Mouse (Mus musculus): ENCODE results near the gene B9d1.
A peak's percentile ranks its signal among the peaks of the same experiment; 100 is the strongest.

Gene B9d1

DNA sequence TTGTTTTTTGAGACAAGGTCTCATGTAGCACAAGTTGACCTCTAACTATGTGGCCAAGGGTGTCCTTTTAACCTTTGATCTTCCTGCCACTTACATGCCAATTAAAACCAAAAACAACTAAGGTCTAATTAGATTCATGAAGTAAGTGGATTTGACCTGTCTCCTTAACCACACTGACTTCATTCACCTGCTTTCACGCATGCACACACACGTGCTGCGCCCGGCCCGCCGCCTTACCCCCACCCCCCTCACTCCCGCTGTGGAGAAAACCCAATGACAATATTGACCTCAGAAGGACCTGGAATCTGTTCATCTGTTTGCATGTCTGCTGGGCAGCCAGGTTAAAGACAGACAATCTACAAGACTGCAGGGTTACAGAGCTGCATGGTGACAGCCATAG lies 35.7 kb downstream of the B9d1 start:
- DNase-seq (ENCODE audit: low spot score in 2 of 2), result no peak

DNA sequence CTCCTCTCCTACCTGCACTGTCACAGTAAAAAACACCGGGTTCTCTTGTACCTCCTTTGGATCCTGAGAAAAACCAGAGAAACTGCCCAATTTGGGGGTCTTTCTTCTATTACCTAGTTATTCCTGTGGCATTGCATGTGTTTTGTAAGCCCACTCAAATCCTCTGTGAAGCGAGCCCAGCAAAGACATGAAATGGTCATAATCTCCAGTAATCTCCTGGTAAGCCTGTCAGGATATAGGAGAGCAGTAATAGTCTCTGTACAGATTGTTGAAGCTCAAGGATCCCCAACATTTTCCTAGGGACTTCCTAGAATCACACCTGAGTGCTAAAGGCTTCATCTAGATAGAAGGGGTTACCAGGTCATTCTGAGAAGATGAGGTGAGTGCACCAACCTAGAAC lies 36.2 kb downstream of the B9d1 start:
- no peak for DNase-seq (ENCODE audit: low spot score in 2 of 2)

DNA sequence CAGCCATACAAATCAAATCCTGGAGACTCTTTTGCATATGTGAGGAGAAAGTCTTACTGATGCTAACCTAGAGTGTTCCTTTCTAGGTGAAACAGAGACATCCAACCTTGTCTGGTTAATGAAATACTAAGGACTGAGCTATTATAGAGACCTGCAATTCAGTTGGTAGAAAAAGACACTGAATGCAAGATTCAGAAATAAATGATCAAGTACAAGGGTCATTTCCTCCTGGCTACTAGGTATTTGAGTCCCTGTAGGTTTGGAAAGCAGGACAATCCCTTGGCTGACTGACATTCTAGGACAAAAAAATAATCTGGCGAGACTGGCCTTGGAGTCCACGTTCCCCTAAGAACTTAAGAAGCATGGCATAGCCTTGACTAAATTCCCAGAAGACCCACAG lies 40.6 kb downstream of the B9d1 start:
- DNase-seq (ENCODE audit: low spot score in 2 of 2), result no peak

DNA sequence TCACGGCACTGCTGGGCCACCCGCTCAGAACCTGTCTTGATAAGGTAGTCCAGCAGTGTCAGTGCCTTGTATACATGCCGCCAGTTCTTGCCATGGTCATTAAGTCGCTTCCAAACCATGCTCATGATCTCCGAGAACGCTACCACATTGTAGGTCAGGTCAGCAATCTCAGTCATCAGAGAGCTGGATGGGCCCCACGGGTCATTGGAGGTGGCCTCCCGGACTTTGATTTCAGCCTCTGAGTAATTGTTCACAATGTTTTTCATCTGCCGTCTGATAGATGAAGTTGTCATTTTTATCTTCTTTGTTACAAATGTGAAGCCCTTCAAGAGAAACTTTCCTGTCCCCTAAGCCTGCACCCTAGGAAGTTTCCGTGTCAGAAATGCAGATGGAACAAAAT lies 41.5 kb downstream of the B9d1 start:
- no peak for DNase-seq (ENCODE audit: low spot score in 2 of 2)

DNA sequence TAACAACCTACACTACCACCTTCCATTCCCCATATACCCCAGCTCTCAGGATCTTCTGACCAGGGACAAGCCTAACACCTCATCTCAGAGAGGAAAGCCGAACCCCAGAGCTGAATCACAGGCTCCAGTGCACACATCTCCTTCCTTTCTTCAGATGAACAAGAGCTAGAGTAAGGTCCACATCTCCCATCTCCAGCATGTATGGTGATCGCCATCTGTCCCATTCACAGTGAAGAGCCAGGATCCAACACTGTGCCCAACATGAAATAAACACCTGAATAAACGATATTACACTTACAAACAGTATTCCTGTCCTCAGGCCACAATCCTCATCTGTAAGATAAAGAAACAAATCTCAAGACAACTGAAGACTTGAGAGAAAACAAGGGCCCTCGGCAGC lies 42.8 kb downstream of the B9d1 start:
- no peak for DNase-seq (ENCODE audit: low spot score in 2 of 2)

DNA sequence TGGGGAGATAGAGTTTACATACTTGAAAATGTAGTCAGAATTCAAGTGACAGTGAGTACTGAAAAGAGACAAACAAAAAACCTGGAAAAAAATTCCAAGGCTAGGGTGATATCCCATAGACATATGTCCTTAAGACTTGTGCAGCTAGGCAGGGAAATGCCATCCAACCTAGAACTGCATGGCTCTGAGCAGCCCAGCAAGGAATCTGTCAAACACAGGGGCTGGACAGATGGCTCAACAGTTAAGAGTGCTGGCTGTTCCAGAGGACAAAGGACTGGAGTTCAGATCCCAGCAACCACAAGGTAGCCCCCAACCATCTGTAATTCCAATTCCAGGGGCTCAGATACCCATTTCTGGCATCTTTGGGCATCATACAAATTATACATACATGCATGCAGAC lies 45.7 kb downstream of the B9d1 start:
- no peak for DNase-seq (ENCODE audit: low spot score in 2 of 2)

DNA sequence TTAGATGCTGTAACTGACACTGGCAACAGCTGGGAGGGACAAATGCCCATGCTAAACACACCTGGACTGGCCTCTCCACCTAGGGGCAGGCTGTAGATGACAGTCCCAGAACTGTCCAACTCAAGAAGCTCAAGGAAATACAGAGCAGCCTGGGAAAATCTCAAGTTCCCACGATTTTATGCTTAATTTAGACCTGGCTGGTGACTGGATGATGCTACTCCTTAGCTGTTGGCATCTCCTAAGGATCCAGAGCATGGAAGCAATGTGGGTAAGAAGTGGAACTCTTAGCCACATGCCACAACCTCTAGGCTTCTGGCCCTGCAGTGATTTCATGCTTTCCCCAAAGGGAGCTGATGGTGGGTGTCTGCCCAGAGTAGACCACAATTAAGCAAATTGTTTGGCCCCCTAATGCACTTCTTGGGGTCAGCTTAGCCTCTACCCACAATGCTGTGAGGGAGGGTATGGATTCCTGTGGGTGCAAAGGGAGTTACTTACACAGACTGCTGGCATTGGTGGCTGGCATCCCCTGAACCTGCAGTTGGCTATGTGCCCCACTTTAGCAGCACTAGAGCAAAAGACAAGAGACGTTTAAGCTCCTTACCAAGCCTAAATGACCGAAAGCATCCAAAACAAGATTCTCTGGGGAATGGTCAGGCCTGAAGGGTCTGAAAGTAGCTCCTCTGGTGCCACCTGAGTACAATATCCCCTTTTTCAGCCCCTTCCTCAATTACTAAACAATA lies 48.2 kb downstream of the B9d1 start:
- DNase-seq (ENCODE audit: low spot score in 2 of 2), result no peak

DNA sequence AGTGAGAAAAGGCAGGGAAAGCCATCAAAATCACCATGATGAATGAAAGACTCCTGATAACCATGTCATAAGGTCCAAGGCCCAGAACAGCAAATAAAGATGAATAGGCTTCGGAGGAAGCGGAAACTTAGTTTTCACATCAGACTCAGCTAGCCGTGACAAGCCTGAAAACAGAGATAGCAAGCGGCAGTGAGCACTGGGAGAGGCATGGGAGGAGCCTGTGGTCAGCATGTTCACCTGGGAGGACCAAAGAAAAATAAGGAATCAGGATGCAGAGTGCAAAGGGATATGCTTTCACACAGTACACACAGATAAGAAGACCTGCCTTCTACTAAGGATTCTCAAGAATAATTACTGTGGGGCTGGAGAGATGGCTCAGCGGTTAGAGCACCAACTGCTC lies 54.6 kb downstream of the B9d1 start:
- peak; percentile 18 to 30 for DNase-seq (ENCODE audit: low spot score in 2 of 2)

DNA sequence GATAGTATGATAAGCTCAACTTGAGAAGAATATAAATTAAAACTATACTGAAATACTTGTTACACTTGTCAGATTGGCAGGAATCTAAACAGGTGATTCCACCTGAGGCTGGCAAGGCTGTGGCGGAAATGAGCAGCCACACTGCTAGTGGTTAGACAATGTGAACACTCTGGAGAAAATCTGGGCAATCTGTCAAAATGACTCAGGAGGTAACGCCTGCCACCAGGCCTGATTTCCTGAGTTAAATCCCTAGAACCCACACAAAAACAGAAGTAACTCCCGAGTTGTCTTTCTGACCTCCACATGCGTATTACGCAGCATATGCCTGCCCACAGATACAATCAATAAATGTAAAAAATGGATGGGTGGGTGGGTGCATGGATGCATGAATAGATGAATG lies 57.5 kb downstream of the B9d1 start:
- peak; percentile 14 to 36 for DNase-seq (ENCODE audit: low spot score in 2 of 2)
